ENCODE assay signal across 9 mouse cellular contexts in the genomic region with DNA sequence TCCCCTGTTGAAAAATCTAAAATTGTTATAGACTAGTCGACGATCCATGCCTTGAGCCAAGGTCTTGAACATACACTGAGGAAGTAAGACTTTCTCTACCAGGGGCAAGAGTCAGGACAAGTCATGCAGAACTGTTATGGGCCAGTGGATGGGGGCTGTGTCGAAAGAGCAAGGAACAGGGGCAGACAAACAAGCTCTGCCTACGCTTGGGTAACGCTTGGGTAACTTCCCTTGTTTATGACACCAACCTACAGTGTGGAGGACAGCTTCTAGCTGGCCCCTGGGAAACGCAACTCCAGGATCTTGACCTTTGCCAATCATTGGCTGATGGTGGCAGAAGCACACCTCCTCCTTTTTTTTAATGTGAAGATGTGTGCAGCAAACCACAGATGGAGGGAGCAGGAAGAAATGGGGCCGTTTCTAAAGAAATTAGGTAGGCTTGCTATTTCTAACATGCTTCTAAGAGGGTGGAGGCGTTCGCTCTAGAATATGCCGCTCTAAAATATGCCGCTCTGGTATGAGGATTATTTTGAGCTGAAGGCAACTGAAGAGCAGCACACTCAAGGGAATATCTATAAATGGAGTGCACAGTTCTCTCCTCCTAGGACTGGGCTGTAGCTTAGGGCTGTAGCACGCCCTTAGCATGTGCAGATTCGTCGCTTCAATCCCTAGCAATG. TPM values are rescaled to one million over a fixed set of nuclear protein-coding genes. Genes with fewer than 3 reads are reported as not detected.
DNase-seq lines count a peak whose midpoint lies in the region; ATAC-seq and TF ChIP-seq lines count a peak whose summit lies in the region.
"Had no signal": no experiment of that assay in that cellular context is flagged by ENCODE, and none has a peak within 500 bp of the region (broad histone marks: within the 10 kb centered on the region; RNA-seq: fewer than 3 reads in every experiment).

No protein-coding gene starts in this region.

- H3K36me3 ChIP-seq in midbrain, embryonic 14.5 days (ENCODE audit: control insufficient read depth, insufficient read depth, low read length): no peaks in the 10 kb centered on the region
- H3K36me3 ChIP-seq: hindbrain, embryonic 15.5 days had no signal

- no peaks in the 10 kb centered on the region for H3K9me3 ChIP-seq in midbrain, embryonic 14.5 days (ENCODE audit: control insufficient read depth, low read length)
- H3K9me3 ChIP-seq: hindbrain, embryonic 15.5 days had no signal

- no peak overlapping the region for H3K4me3 ChIP-seq in layer of hippocampus, adult 2 months
- H3K4me3 ChIP-seq in midbrain, embryonic 14.5 days (replicated peaks; ENCODE audit: low read depth, low read length): no peak overlapping the region
- H3K4me3 ChIP-seq: hindbrain, embryonic 15.5 days had no signal

- H3K4me1 ChIP-seq in midbrain, embryonic 14.5 days (ENCODE audit: control insufficient read depth, insufficient read depth, low read length): no peaks in the 10 kb centered on the region
- H3K4me1 ChIP-seq: hindbrain, embryonic 15.5 days had no signal

- intact Hi-C loops in left cerebral cortex, postnatal 36 days (cut with DNase I): no loop called here

- no peak overlapping the region for H3K9ac ChIP-seq in midbrain, embryonic 14.5 days (replicated peaks; ENCODE audit: low read length)
- H3K9ac ChIP-seq: hindbrain, embryonic 15.5 days had no signal

- H3K4me2 ChIP-seq in midbrain, embryonic 14.5 days (ENCODE audit: low read length): no peak overlapping the region
- H3K4me2 ChIP-seq: hindbrain, embryonic 15.5 days had no signal

- no peak for ATAC-seq in activated CD4-positive, CD25-positive, alpha-beta regulatory T cell, adult 4 months
- ATAC-seq in midbrain, embryonic 14.5 days (ENCODE audit: low FRiP score, low TSS enrichment): no peak

- DNase-seq in layer of hippocampus, adult 2 months (ENCODE audit: low spot score in 2 of 2): no peak
- DNase-seq in layer of hippocampus, postnatal 36 days: no peak
- DNase-seq in gonadal fat pad, adult 2 months (ENCODE audit: low read depth): peak; percentile 89
- DNase-seq in left cerebral cortex, postnatal 36 days (ENCODE audit: low spot score in 2 of 2): peak; percentile 44 to 54
- peak; percentile 37 to 79 for DNase-seq in right cerebral cortex, postnatal 36 days (ENCODE audit: low spot score in 2 of 2)
- DNase-seq in thymus, postnatal 10 days (ENCODE audit: low spot score in 2 of 2): no peak
- no peak for DNase-seq in midbrain, embryonic 14.5 days

- TF ChIP-seq CTCF in layer of hippocampus, adult 2 months (conservative IDR thresholded peaks at IDR 0.05): no peak

- WGBS in midbrain, embryonic 14.5 days: 83% methylated on average over 14 of the region's 14 CpGs

- peak overlapping the region; percentile 15; the same call in 1 of the 2 replicates for H3K27ac ChIP-seq in layer of hippocampus, adult 2 months
- H3K27ac ChIP-seq in midbrain, embryonic 14.5 days (replicated peaks; ENCODE audit: low read depth, low read length): no peak overlapping the region
- H3K27ac ChIP-seq: hindbrain, embryonic 15.5 days had no signal

- H3K27me3 ChIP-seq in midbrain, embryonic 14.5 days (ENCODE audit: control insufficient read depth, insufficient read depth, low read length): no peaks in the 10 kb centered on the region
- H3K27me3 ChIP-seq: hindbrain, embryonic 15.5 days had no signal

RNA-seq across cellular contexts. Expression of gene Rassf3, which starts 12.6 kb away (rescaled TPM):
- 1 to 10 TPM; 8.8 to 9.3 TPM for total RNA-seq in layer of hippocampus, adult 2 months (2021)
- 1 to 10 TPM; 8.2 to 8.9 TPM for total RNA-seq in layer of hippocampus, postnatal 36 days (2021)
- 33.3 and 37.5 TPM in 2 replicates for polyA plus RNA-seq in gonadal fat pad, adult 2 months (2012; rRNA removed)
- total RNA-seq in left cerebral cortex, postnatal 36 days (2021): 10 to 100 TPM; 30.8 to 47.3 TPM
- polyA plus RNA-seq in activated CD4-positive, CD25-positive, alpha-beta regulatory T cell, adult 4 months (2017; shearing (Covaris generic)): 1 to 10 TPM; 5.7 to 7.0 TPM
- polyA plus RNA-seq in midbrain, embryonic 14.5 days (2014; fragmentation: Nextera tagmentation; extraction: Ambion mirVana): 2.4 and 4.5 TPM in 2 replicates

Comparison
In these comparisons a context has a peak if more than half of its experiments do, and no peak if none do; other contexts are left out.
1. DNase-seq: peak in gonadal fat pad, adult 2 months (single experiment), left cerebral cortex, postnatal 36 days (2 of 2) and right cerebral cortex, postnatal 36 days (2 of 2); none in layer of hippocampus, adult 2 months (0 of 2), layer of hippocampus, postnatal 36 days (0 of 2), thymus, postnatal 10 days (0 of 2) and midbrain, embryonic 14.5 days (single experiment).